Mouse (Mus musculus) spleen, adult 2 months (tissue): ENCODE measurements around the gene Pik3cg.

ENCODE experiments used
- CTCF ChIP-seq: fragments of 200-500 bp; IDR thresholded peaks from 2 replicates; pipeline ENCODE4 v1.5.1; 2011; ENCODE audit warnings: mild to moderate bottlenecking, inconsistent platforms; ENCODE audit not compliant: insufficient read depth, insufficient read length, insufficient replicate concordance; ENCODE audit errors: extremely low read depth
- POLR2A ChIP-seq: fragments of 200-500 bp; IDR thresholded peaks from 2 replicates; pipeline ENCODE4 v1.6.1; 2011; ENCODE audit warnings: low read depth, low read length, inconsistent platforms

DNA sequence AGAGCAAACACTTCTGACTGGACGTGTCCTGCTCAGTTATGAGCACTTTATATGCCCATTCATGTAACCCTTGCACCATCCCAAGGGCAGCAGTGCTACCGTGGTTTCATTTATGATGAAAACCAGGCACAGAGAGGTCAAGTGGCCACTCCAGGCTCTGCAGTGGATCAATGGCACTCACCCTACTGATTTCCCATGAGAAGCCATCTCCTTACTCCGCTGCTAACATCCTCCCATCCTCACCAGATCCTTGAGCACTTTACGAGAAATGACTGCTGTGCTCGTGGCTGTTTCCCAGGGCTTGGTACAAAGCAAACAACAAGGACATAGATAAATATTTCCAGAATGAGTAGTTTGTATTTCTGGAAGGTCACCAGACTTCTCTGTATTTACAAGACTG is 3.7 kb upstream of the Pik3cg start:
- no peak for TF ChIP-seq POLR2A
- TF ChIP-seq CTCF: no peak
